Mouse (Mus musculus): ENCODE results near the gene Sez6l.

DNA sequence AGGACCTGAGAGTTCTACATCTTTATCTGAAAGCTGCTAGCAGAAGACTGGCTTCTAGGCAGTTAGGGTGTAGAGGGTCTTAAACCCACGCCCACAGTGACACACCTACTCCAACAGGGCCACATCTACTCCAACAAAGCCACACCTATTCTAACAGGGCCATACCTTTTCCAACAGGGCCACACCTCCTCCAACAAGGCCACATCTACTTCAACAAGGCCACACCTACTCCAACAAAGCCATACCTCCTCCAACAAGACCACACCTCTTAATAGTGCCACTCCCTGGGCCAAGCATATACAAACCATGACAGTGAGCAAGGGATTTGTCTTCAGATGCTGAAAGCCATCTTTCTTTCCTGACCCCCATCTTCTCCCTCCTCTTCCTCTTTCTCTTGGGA is 14.7 kb upstream of the Sez6l start:
- TF ChIP-seq EP300 (IDR thresholded peaks at IDR 0.05; ENCODE audit: insufficient read depth, low read depth, low read length), result no peak
- no peak for TF ChIP-seq CTCF (IDR thresholded peaks at IDR 0.05)
- no peak for TF ChIP-seq POLR2A (IDR thresholded peaks at IDR 0.05; ENCODE audit: insufficient read depth, low read depth, low read length)
